Mouse (Mus musculus) kidney, adult 8-10 months (tissue): ENCODE measurements around the gene Acadsb.

Experiments
- DNase-seq, 2 experiments: peaks; one replicate each; pipeline ENCODE4 v3.0.0; 2022

Acadsb gene

GRCm38 (mm10) chr7:131465735-131466134 is 55.3 kb downstream of the Acadsb start:
- DNase-seq: no peak

DNA sequence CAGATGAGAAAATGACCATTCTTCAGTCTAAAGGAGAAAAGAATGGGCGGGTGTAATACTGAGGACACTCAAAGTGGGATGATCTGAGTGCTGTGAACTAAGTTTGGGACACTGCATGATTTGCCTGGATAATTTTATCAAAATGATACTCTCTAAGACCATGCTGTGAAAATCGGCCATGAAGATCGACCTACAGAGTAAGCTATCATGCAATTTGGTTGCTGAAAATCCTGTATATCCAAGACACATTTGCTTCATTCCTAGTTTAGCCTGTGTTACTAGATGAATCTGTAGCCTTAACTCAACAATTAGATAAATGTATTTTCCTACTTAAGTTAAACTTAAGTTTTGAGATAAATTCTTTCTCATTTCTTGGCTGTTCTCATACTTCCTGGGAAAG is 56.9 kb downstream of the Acadsb start:
- no peak for DNase-seq

- DNase-seq: no peak
Measured at GRCm38 (mm10) chr7:131469506-131469905, 59.1 kb downstream of the Acadsb start.

DNA sequence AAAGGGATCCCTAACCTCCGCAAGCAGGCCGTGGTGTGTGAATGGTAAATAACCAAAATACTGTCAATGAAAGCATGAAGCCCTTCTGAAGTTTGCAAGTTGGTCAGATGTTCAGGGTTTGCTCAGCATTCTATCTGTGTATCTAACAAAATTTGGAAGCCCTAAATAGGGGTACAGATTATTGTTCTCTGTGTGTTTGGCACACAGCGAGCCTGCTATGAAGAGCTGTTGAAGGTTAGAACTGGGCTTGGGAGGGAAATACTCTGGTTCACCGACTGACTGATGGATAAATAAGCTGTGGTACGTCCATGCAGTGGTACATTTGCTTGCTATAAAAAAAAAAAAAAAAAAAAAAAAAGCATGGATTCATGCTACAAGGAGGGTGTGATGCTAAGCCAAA is 61.1 kb downstream of the Acadsb start:
- no peak for DNase-seq

- DNase-seq: no peak
Measured at GRCm38 (mm10) chr7:131477140-131477539, 66.7 kb downstream of the Acadsb start.

DNA sequence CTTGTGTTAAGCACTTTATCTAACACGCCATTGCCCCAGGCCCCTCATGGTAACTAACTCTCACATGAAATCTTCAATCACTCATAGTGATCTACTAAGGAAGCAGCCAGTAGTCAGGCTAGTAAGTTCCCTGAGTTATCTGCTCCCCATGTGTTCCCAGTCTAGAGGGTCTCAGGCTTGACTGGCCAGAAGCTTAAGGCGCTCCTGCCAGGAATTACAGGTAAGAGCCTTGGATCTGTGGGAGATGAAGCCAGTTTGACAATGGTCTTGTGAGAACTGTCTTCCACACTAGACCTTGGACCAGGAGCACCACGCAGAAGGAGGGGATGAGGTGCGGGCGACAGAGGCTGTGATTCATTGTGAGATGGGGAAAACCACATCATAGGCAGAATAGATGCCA is 68.0 kb downstream of the Acadsb start:
- no peak for DNase-seq
